Mouse (Mus musculus) kidney, embryonic 14.5 days (tissue): ENCODE results near the gene Plxna4. TPM values are rescaled to one million over a fixed set of nuclear protein-coding genes. Genes with fewer than 3 reads are reported as not detected.

Experiments
- ATAC-seq: fragments of 200-750 bp; cut with Nextera tagmentation; 2 replicates; pipeline ENCODE4 v1.8.0; 2017; ENCODE audit warnings: moderate number of reproducible peaks, mild to moderate bottlenecking, moderate TSS enrichment, moderate library complexity; ENCODE audit not compliant: low FRiP score, low TSS enrichment
- H3K27ac ChIP-seq: fragments of 300-500 bp; sonication (generic); 2 replicates; pipeline ENCODE4 v1.5.1; 2014; ENCODE audit warnings: low read depth, mild to moderate bottlenecking, low read length, moderate library complexity, mixed read lengths
- H3K27me3 ChIP-seq: fragments of 300-500 bp; sonication (generic); 2 replicates; pipeline ENCODE4 v1.6.1; 2014; ENCODE audit warnings: mild to moderate bottlenecking, low read length; ENCODE audit not compliant: control insufficient read depth, insufficient read depth
- H3K36me3 ChIP-seq: fragments of 300-500 bp; sonication (generic); 2 replicates; pipeline ENCODE4 v1.6.1; 2014; ENCODE audit warnings: low read length, mixed read lengths; ENCODE audit not compliant: control insufficient read depth, insufficient read depth
- H3K4me1 ChIP-seq: fragments of 300-500 bp; sonication (generic); 2 replicates; pipeline ENCODE4 v1.6.1; 2014; ENCODE audit warnings: low read length, mixed read lengths; ENCODE audit not compliant: control insufficient read depth, insufficient read depth
- H3K4me2 ChIP-seq: fragments of 300-500 bp; sonication (generic); replicated peaks from 2 replicates; pipeline ENCODE4 v1.6.1; 2014; ENCODE audit warnings: low read depth, mild to moderate bottlenecking, low read length
- H3K4me3 ChIP-seq: fragments of 300-500 bp; sonication (generic); 2 replicates; pipeline ENCODE4 v1.5.1; 2014; ENCODE audit warnings: mild to moderate bottlenecking, low read length
- H3K9ac ChIP-seq: fragments of 300-500 bp; sonication (generic); 2 replicates; pipeline ENCODE4 v1.6.1; 2014; ENCODE audit warnings: low read depth, mild to moderate bottlenecking, low read length, moderate library complexity
- H3K9me3 ChIP-seq: fragments of 300-500 bp; sonication (generic); 2 replicates; pipeline ENCODE4 v1.6.1; 2016; ENCODE audit warnings: low read length; ENCODE audit not compliant: control insufficient read depth
- WGBS: fragments of 180-500 bp; shearing (Covaris S2); extraction: QIAGEN DNeasy Blood & Tissue Kit; methylation state at CpG from one replicate; pipeline ENCODE4 v1.1.7; 2014; 5-methylcytosine and 5-hydroxymethylcytosine counted together
- polyA plus RNA-seq: library from polyadenylated mRNA; unstranded; fragments of >200 nt; fragmentation: Nextera tagmentation; extraction: Ambion mirVana; gene quantifications from 2 replicates; pipeline ENCODE4 v1.2.1, GENCODE M21; 2014

The Plxna4 gene
- polyA plus RNA-seq, 1 experiment from 2014 or later = 1.2 TPM

DNA sequence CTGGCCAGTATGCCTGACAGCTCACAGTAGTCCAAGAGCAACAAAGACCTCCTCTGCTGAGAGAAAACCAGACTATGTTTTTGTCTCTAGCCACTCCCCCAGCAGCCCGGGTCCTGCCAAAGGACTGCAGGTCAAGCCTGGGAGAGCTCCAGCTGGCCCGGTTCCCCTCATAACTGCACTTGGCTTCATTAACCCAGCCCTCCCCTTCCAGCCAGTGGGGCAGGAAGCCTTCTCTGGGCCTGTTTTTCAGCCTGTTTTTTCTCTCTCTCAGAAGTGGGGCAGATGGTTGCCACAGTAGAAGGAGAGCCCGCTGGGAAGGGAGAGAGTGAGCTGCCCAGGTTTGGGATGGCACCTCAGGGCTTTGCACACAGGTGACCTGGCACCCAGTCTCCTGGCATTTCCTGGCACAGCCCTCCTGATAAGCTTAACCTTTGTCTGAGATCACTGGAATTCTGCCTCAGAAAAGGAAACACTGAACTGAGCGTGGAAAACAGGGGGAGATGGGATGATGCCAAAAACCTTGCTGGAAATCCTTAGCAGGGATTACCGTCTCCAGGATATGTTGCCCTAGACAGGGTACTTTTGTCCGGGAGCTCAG, 190.8 kb downstream of the Plxna4 start:
- H3K9ac ChIP-seq = no peak overlapping the region
- ATAC-seq = peak; percentile 86
- no peak overlapping the region for H3K27ac ChIP-seq

DNA sequence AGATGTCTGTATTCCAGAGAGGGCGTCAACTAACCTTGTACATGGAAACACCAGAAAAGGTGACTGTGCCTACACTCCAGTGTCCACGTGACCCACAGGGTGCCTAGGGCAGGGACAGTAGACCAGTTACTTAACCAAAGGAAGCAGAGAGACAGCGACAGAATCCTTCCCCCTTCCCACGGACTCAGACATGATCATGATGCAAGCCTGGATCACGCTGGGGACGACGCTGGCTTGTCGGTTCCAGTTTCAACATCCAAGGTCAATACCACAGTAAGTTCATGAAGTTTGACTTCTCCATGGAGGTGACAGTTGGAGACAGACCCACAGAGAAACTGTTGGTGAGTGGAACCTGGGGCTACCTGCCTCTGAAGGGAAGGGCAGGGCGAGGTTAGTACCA, 192.6 kb downstream of the Plxna4 start:
- WGBS = 89% methylated on average over 9 of the region's 9 CpGs
- no peak for ATAC-seq
- Histone ChIP-seq H3K9me3 (no peaks in the 10 kb centered on the region), H3K27ac (no peak overlapping the region), H3K4me3 (no peak overlapping the region), H3K27me3 (no peaks in the 10 kb centered on the region), H3K36me3 (no peaks in the 10 kb centered on the region), H3K4me1 (no peaks in the 10 kb centered on the region), H3K4me2 (no peak overlapping the region), H3K9ac (no peak overlapping the region)

More for the DNA sequence above, 190.8 kb downstream of the Plxna4 start:
- no peaks in the 10 kb centered on the region for H3K27me3 ChIP-seq
- no peaks in the 10 kb centered on the region for H3K9me3 ChIP-seq
- H3K4me3 ChIP-seq = no peak overlapping the region
- H3K4me1 ChIP-seq = no peaks in the 10 kb centered on the region
- no peaks in the 10 kb centered on the region for H3K36me3 ChIP-seq
- WGBS = 44% methylated on average over 6 of the region's 6 CpGs
- no peak overlapping the region for H3K4me2 ChIP-seq

- H3K4me3 ChIP-seq = no peak overlapping the region
- no peak for ATAC-seq
- WGBS = 88% methylated on average over 2 of the region's 2 CpGs
Observed at GRCm38 (mm10) chr6:32392262-32392661, 195.7 kb downstream of the Plxna4 start.

GRCm38 (mm10) chr6:32388276-32388675, 199.7 kb downstream of the Plxna4 start:
- no peaks in the 10 kb centered on the region for H3K9me3 ChIP-seq
- no peak overlapping the region for H3K27ac ChIP-seq
- no peaks in the 10 kb centered on the region for H3K27me3 ChIP-seq
- no peak for ATAC-seq
- no peaks in the 10 kb centered on the region for H3K4me1 ChIP-seq
- no peak overlapping the region for H3K4me2 ChIP-seq
- no peaks in the 10 kb centered on the region for H3K36me3 ChIP-seq
- no peak overlapping the region for H3K9ac ChIP-seq
- 35% methylated on average over 1 of the region's 1 CpGs for WGBS
- no peak overlapping the region for H3K4me3 ChIP-seq

More at GRCm38 (mm10) chr6:32392262-32392661, 195.7 kb downstream of the Plxna4 start:
- no peak overlapping the region for H3K9ac ChIP-seq
- H3K9me3 ChIP-seq = no peaks in the 10 kb centered on the region
- no peak overlapping the region for H3K4me2 ChIP-seq
- H3K4me1 ChIP-seq = no peaks in the 10 kb centered on the region
- no peaks in the 10 kb centered on the region for H3K27me3 ChIP-seq
- no peaks in the 10 kb centered on the region for H3K36me3 ChIP-seq
- H3K27ac ChIP-seq = no peak overlapping the region

DNA sequence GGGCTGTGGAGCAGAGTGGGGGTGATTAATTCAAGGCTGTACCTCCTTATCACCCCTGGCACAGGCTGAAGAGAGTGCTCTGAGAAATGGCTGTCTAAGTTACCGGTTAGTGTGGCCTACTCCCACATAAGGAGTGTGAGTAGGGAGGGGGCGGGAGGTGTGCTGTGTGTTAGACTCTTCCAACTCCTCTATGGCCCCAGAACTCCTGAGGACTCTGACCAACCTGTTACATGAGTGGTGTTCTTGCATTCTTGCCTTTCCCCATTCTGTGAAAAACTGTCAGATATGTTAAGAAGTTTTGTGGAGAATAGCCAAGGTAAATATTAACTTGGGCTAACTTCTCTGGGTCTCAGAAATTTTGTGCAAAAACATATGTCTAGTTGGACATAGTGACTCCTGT, 201.1 kb downstream of the Plxna4 start:
- H3K9ac ChIP-seq = no peak overlapping the region
- no peaks in the 10 kb centered on the region for H3K36me3 ChIP-seq
- 63% methylated on average over 2 of the region's 2 CpGs for WGBS
- H3K4me2 ChIP-seq = no peak overlapping the region
- ATAC-seq = no peak
- no peaks in the 10 kb centered on the region for H3K4me1 ChIP-seq
- no peak overlapping the region for H3K27ac ChIP-seq
- no peaks in the 10 kb centered on the region for H3K9me3 ChIP-seq
- H3K4me3 ChIP-seq = no peak overlapping the region
- no peaks in the 10 kb centered on the region for H3K27me3 ChIP-seq

DNA sequence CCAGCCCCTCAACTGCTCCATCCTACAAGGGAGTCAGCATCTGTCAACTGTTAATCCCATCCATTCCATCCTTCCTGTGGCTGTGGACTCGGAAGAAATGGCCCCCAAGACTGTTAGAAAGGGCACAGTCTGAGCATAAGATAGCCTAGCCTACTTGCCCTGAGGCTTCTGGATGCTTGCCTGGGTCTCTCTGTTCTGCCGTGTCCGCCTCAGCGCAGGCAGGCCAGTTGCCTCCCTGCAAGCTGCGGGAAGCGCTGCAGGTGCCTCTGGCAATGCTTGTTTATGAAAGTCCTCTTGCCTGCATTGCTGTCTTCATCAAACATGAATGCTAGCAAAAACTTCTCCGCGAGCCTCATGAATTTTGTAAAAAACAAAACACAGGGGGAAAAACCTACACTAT, 203.1 kb downstream of the Plxna4 start:
- Histone ChIP-seq H3K27ac (no peak overlapping the region), H3K4me3 (no peak overlapping the region), H3K4me1 (no peaks in the 10 kb centered on the region), H3K36me3 (no peaks in the 10 kb centered on the region), H3K4me2 (no peak overlapping the region), H3K27me3 (no peaks in the 10 kb centered on the region), H3K9me3 (no peaks in the 10 kb centered on the region), H3K9ac (no peak overlapping the region)
- ATAC-seq = no peak
- 69% methylated on average over 8 of the region's 8 CpGs for WGBS

- Histone ChIP-seq H3K4me1 (no peaks in the 10 kb centered on the region), H3K9me3 (no peaks in the 10 kb centered on the region), H3K9ac (no peak overlapping the region), H3K27me3 (no peaks in the 10 kb centered on the region), H3K4me3 (no peak overlapping the region), H3K27ac (no peak overlapping the region), H3K36me3 (no peaks in the 10 kb centered on the region), H3K4me2 (no peak overlapping the region)
- 86% methylated on average over 8 of the region's 8 CpGs for WGBS
- ATAC-seq = no peak
Observed at GRCm38 (mm10) chr6:32384423-32384822, 203.6 kb downstream of the Plxna4 start.

GRCm38 (mm10) chr6:32381516-32381915, 206.5 kb downstream of the Plxna4 start:
- Histone ChIP-seq H3K9ac (no peak overlapping the region), H3K4me1 (no peaks in the 10 kb centered on the region), H3K27ac (no peak overlapping the region), H3K9me3 (no peaks in the 10 kb centered on the region), H3K4me2 (no peak overlapping the region), H3K4me3 (no peak overlapping the region), H3K27me3 (0 out of 2 replicates have a peak, but pooled peaks cover 3% of the 10 kb centered on the region), H3K36me3 (no peaks in the 10 kb centered on the region)
- no peak for ATAC-seq
- 42% methylated on average over 10 of the region's 10 CpGs for WGBS

GRCm38 (mm10) chr6:32377181-32377580, 210.8 kb downstream of the Plxna4 start:
- Histone ChIP-seq H3K4me2 (no peak overlapping the region), H3K36me3 (no peaks in the 10 kb centered on the region), H3K9ac (no peak overlapping the region), H3K9me3 (no peaks in the 10 kb centered on the region), H3K4me1 (no peaks in the 10 kb centered on the region), H3K4me3 (no peak overlapping the region), H3K27me3 (0 out of 2 replicates have a peak, but pooled peaks cover 3% of the 10 kb centered on the region), H3K27ac (no peak overlapping the region)
- 77% methylated on average over 8 of the region's 8 CpGs for WGBS
- ATAC-seq = no peak
